Mouse (Mus musculus) ZHBTc4 (cell line): ENCODE measurements at regions not wholly inside any gene's neighbourhood (a gene's known extent, or its start where the extent isn't known, plus 50 kb on each side); places are given as distances from the start of the nearest gene placed in this dataset.

Source experiments
- DNase-seq: peaks from one replicate; pipeline ENCODE4 v3.0.0-alpha.2; 2011; ENCODE audit warnings: low read depth, low spot score

DNA sequence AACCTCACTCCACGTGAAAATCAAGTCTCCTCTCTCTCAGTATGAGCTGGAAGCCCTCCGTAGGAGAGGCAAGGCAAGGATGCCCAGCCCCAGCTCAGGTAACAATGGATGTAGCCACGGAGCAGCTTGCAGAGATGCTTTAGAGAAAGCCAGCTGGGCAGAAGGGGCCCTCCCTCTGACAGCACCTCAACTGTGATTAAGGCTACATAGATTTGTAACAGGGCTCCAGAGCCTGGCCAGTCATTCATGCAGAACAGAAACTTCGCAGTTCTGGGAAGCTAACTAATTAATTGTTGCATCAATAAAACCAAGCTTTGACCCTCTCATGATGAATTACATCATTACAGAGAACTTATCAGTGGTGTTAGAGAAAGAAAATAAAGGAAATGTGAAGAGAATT, 480.8 kb downstream of the Grin2a start:
- no peak for DNase-seq
